Mouse (Mus musculus) liver, embryonic 14.5 days (tissue): ENCODE measurements around the gene Rabep2.

Experiments used
- CTCF ChIP-seq: IDR thresholded peaks from 2 replicates; pipeline ENCODE4 v1.5.1; 2016; ENCODE audit warnings: antibody characterized with exemption, low read depth, control low read depth
- EP300 ChIP-seq: IDR thresholded peaks from 2 replicates; pipeline ENCODE4 v1.6.1; 2016; ENCODE audit warnings: antibody characterized with exemption, low read depth

GRCm38 (mm10) chr7:126428154-126428553, 405 bp upstream of the Rabep2 start:
- TF ChIP-seq CTCF (no peak), EP300 (peak; percentile 54; the same call in 1 of the 2 replicates)
